20 mouse cellular contexts compared by ENCODE assay signal in genomic region chr12:64361592-64362116, GRCm38 (mm10).
"Had no signal": no experiment of that assay in that cellular context is flagged by ENCODE, and none has a peak within 500 bp of the region (broad histone marks: within the 10 kb centered on the region; RNA-seq: fewer than 3 reads in every experiment).

No protein-coding gene starts in this region.

- H3K9ac ChIP-seq: limb, embryonic 12.5 days; limb, embryonic 15.5 days; liver, embryonic 13.5 days; neural tube, embryonic 12.5 days; neural tube, embryonic 15.5 days had no signal

- H3K4me1 ChIP-seq: limb, embryonic 12.5 days; limb, embryonic 15.5 days; liver, embryonic 13.5 days; neural tube, embryonic 12.5 days; neural tube, embryonic 15.5 days had no signal

- H3K4me2 ChIP-seq: limb, embryonic 12.5 days; limb, embryonic 15.5 days; liver, embryonic 13.5 days; midbrain, embryonic 11.5 days; neural tube, embryonic 12.5 days; neural tube, embryonic 15.5 days had no signal

- H3K27ac ChIP-seq: limb, embryonic 12.5 days; limb, embryonic 15.5 days; liver, embryonic 13.5 days; neural tube, embryonic 12.5 days; neural tube, embryonic 15.5 days; stomach, postnatal 0 days had no signal

- H3K27me3 ChIP-seq: limb, embryonic 12.5 days; limb, embryonic 15.5 days; liver, embryonic 13.5 days; neural tube, embryonic 12.5 days; neural tube, embryonic 15.5 days had no signal

- H3K9me3 ChIP-seq: limb, embryonic 12.5 days; limb, embryonic 15.5 days; liver, embryonic 13.5 days; neural tube, embryonic 12.5 days; neural tube, embryonic 15.5 days had no signal

- H3K4me3 ChIP-seq: limb, embryonic 12.5 days; limb, embryonic 15.5 days; liver, embryonic 13.5 days; neural tube, embryonic 12.5 days; neural tube, embryonic 15.5 days had no signal

- H3K36me3 ChIP-seq: limb, embryonic 12.5 days; limb, embryonic 15.5 days; liver, embryonic 13.5 days; neural tube, embryonic 12.5 days; neural tube, embryonic 15.5 days had no signal

- DNase-seq: kidney, adult 8-10 months; kidney, postnatal 14 days; left cerebral cortex, postnatal 4 days; liver, embryonic 13.5 days; lung, adult 2 months; lung, postnatal 14 days; lung, postnatal 4 days; midbrain, embryonic 14.5 days; right cerebral cortex, adult 18-20 months; right cerebral cortex, postnatal 14 days; right cerebral cortex, postnatal 4 days; thymus, adult 2 months; thymus, postnatal 14 days; thymus, postnatal 4 days had no signal
